Mouse (Mus musculus) bone marrow macrophage, adult 2 months (primary cell): ENCODE data around the gene Nagpa.
"Not testable (repeated sequence)": the region's sequence is repeated elsewhere in the genome, so short reads cannot be mapped to it uniquely, and the experiment has no call there.

Source experiments
- CTCF ChIP-seq: IDR thresholded peaks from 2 replicates; pipeline ENCODE4 v1.5.1; 2012; ENCODE audit warnings: low read depth, mild to moderate bottlenecking, low read length, moderate library complexity
- POLR2A ChIP-seq: IDR thresholded peaks from 2 replicates; pipeline ENCODE4 v1.6.1; 2012; ENCODE audit warnings: mild to moderate bottlenecking, low read depth, low read length, borderline replicate concordance

DNA sequence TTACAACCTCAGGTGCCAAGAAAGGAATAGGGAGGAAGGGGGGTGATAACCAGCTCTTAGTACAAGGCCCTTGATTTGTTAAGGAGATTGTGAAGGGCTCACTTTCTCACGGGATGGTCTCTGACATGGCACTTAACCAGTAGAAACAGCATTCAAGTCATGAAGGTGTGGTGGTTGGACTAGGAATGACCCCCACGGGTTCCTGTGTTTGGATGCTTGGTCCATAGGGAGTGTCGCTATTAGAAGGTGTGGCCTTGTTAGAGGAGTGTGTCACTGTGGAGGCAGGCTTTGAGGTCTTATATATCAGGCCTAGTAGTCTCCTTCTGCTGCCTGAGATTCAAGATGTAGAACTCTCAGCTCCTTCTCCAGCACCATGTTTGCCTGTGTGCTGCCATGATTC lies 24.3 kb upstream of the Nagpa start:
- TF ChIP-seq CTCF, POLR2A: not testable (repeated sequence)
